Mouse (Mus musculus) spleen, adult 2 months (tissue): ENCODE measurements around the gene Dcaf5.

Experiments used
- CTCF ChIP-seq: fragments of 200-500 bp; IDR thresholded peaks from 2 replicates; pipeline ENCODE4 v1.5.1; 2011; ENCODE audit warnings: mild to moderate bottlenecking, inconsistent platforms; ENCODE audit not compliant: insufficient read depth, insufficient read length, insufficient replicate concordance; ENCODE audit errors: extremely low read depth
- POLR2A ChIP-seq: fragments of 200-500 bp; IDR thresholded peaks from 2 replicates; pipeline ENCODE4 v1.6.1; 2011; ENCODE audit warnings: low read depth, low read length, inconsistent platforms

GRCm38 (mm10) chr12:80377604-80378003 lies 58.8 kb downstream of the Dcaf5 start:
- TF ChIP-seq CTCF, result peak; percentile 27; the same call in 1 of the 2 replicates
- no peak for TF ChIP-seq POLR2A
